Mouse (Mus musculus) C2C12 (cell line): ENCODE results near the gene Hoxb5. TPM values are rescaled to one million over a fixed set of nuclear protein-coding genes. Genes with fewer than 3 reads are reported as not detected.

ENCODE experiments used
- H3K27me3 ChIP-seq: one replicate; pipeline ENCODE4 v1.6.1; 2011; ENCODE audit not compliant: control insufficient read depth, insufficient read depth, insufficient read length
- H3K36me3 ChIP-seq: one replicate; pipeline ENCODE4 v1.6.1; 2011; ENCODE audit not compliant: control insufficient read depth, insufficient read depth
- H3K4me3 ChIP-seq: one replicate; pipeline ENCODE4 v1.5.1; 2011; ENCODE audit warnings: mild to moderate bottlenecking, control low read depth; ENCODE audit not compliant: poor library complexity, insufficient read depth, severe bottlenecking
- H3K79me2 ChIP-seq: one replicate; pipeline ENCODE4 v1.6.1; 2011; ENCODE audit not compliant: control insufficient read depth, insufficient read depth
- H3K79me3 ChIP-seq: one replicate; pipeline ENCODE4 v1.6.1; 2011; ENCODE audit warnings: low read depth, control low read depth
- H3ac ChIP-seq: one replicate; pipeline ENCODE3; 2011; ENCODE audit warnings: low read depth; ENCODE audit not compliant: control insufficient read depth, insufficient read length
- CEBPB ChIP-seq: IDR thresholded peaks from one replicate; pipeline ENCODE4 v1.6.1; 2011; ENCODE audit warnings: low read depth, mild to moderate bottlenecking, control low read depth, moderate library complexity
- CTCF ChIP-seq: IDR thresholded peaks from one replicate; pipeline ENCODE4 v1.5.1; 2011; ENCODE audit not compliant: control insufficient read depth, insufficient read depth, insufficient read length
- FOSL1 ChIP-seq: IDR thresholded peaks from one replicate; pipeline ENCODE4 v1.8.0; 2011; ENCODE audit warnings: mild to moderate bottlenecking, low read length; ENCODE audit not compliant: poor library complexity, insufficient read depth, severe bottlenecking
- MAX ChIP-seq: IDR thresholded peaks from one replicate; pipeline ENCODE4 v1.6.1; 2011; ENCODE audit warnings: mild to moderate bottlenecking, control low read depth
- MYOD1 ChIP-seq: IDR thresholded peaks from one replicate; pipeline ENCODE4 v1.6.1; 2011; ENCODE audit warnings: low read depth; ENCODE audit not compliant: control insufficient read depth, insufficient read length
- MYOG ChIP-seq: IDR thresholded peaks from one replicate; pipeline ENCODE4 v1.6.1; 2011; ENCODE audit not compliant: control insufficient read depth, insufficient read length; ENCODE audit errors: extremely low read depth
- USF1 ChIP-seq: IDR thresholded peaks from one replicate; pipeline ENCODE4 v1.6.1; 2011; ENCODE audit warnings: low read depth, mild to moderate bottlenecking, control low read depth, moderate library complexity
- polyA plus RNA-seq: library from polyadenylated mRNA; unstranded; fragments of >200 nt; fragmentation: generic; extraction: Trizol; gene quantifications from one replicate; pipeline ENCODE4 v1.2.1, GENCODE M21; 2012; ENCODE audit warnings: missing spikeins

The Hoxb5 gene
- polyA plus RNA-seq, 1 experiment: not detected

GRCm38 (mm10) chr11:96340698-96341365 lies 37.7 kb downstream of the Hoxb5 start:
- Histone ChIP-seq H3K79me2 (no peaks in the 10 kb centered on the region), H3K4me3 (no peak overlapping the region), H3K36me3 (no peaks in the 10 kb centered on the region)

GRCm38 (mm10) chr11:96341701-96342575 lies 38.8 kb downstream of the Hoxb5 start:
- no peaks in the 10 kb centered on the region for H3K79me3 ChIP-seq
- TF ChIP-seq FOSL1 (no peak), USF1 (no peak), MYOD1 (no peak), MAX (no peak), CTCF (no peak), MYOG (no peak), CEBPB (no peak)
- H3ac ChIP-seq: no peak overlapping the region
- H3K36me3 ChIP-seq: no peaks in the 10 kb centered on the region
- no peak overlapping the region for H3K4me3 ChIP-seq
- no peaks in the 10 kb centered on the region for H3K79me2 ChIP-seq
- H3K27me3 ChIP-seq: peaks cover 92% of the 10 kb centered on the region

More at GRCm38 (mm10) chr11:96340698-96341365, 37.7 kb downstream of the Hoxb5 start:
- Histone ChIP-seq H3ac (no peak overlapping the region), H3K27me3 (peaks cover 92% of the 10 kb centered on the region), H3K79me3 (no peaks in the 10 kb centered on the region)
- no peak for TF ChIP-seq CEBPB
- TF ChIP-seq MAX: no peak
- TF ChIP-seq MYOG: no peak
- no peak for TF ChIP-seq USF1
- no peak for TF ChIP-seq MYOD1
- no peak for TF ChIP-seq FOSL1
- TF ChIP-seq CTCF: no peak

- Histone ChIP-seq H3K36me3 (no peaks in the 10 kb centered on the region), H3ac (no peak overlapping the region), H3K4me3 (no peak overlapping the region), H3K79me2 (no peaks in the 10 kb centered on the region), H3K27me3 (peaks cover 90% of the 10 kb centered on the region), H3K79me3 (no peaks in the 10 kb centered on the region)
- no peak for TF ChIP-seq FOSL1
- no peak for TF ChIP-seq MYOD1
- no peak for TF ChIP-seq MYOG
- no peak for TF ChIP-seq MAX
- no peak for TF ChIP-seq CTCF
- TF ChIP-seq USF1: no peak
- TF ChIP-seq CEBPB: no peak
Observed at GRCm38 (mm10) chr11:96342576-96342930, 39.4 kb downstream of the Hoxb5 start.

GRCm38 (mm10) chr11:96343206-96343745 lies 40.1 kb downstream of the Hoxb5 start:
- TF ChIP-seq MYOG (no peak), CEBPB (no peak), CTCF (no peak), USF1 (no peak), FOSL1 (no peak), MAX (no peak), MYOD1 (no peak)
- Histone ChIP-seq H3K27me3 (peaks cover 90% of the 10 kb centered on the region), H3K4me3 (no peak overlapping the region)

GRCm38 (mm10) chr11:96344061-96344877 lies 41.1 kb downstream of the Hoxb5 start:
- Histone ChIP-seq H3K36me3 (no peaks in the 10 kb centered on the region), H3K27me3 (peaks cover 83% of the 10 kb centered on the region), H3ac (no peak overlapping the region), H3K79me3 (no peaks in the 10 kb centered on the region), H3K4me3 (no peak overlapping the region), H3K79me2 (no peaks in the 10 kb centered on the region)
- no peak for TF ChIP-seq CTCF

More at GRCm38 (mm10) chr11:96343206-96343745, 40.1 kb downstream of the Hoxb5 start:
- H3K79me3 ChIP-seq: no peaks in the 10 kb centered on the region
- no peaks in the 10 kb centered on the region for H3K36me3 ChIP-seq
- H3ac ChIP-seq: no peak overlapping the region
- no peaks in the 10 kb centered on the region for H3K79me2 ChIP-seq
